Mouse (Mus musculus): ENCODE measurements around the gene Gpr183.

The Gpr183 gene

DNA sequence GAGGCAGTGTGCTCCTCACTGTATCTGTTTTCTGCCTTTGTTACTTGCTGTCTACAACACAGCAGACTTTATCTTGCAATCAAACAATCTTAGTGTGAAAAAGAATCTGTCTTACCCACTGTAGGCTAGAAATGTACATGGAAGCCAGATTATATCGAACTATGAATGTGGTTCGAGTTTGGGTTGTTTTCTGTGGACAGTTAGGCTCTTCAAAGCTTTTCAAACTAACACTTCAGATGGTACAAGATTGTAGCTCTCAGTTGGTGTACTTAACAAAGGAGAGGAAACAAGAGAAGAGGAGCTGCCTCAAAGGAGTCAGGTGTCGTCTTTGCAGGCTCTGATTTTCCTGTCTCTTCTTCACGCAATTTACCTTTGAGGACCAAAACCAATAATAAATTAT, 22.7 kb upstream of the Gpr183 start:
- no peak for DNase-seq (ENCODE audit: low spot score in 2 of 2)

DNA sequence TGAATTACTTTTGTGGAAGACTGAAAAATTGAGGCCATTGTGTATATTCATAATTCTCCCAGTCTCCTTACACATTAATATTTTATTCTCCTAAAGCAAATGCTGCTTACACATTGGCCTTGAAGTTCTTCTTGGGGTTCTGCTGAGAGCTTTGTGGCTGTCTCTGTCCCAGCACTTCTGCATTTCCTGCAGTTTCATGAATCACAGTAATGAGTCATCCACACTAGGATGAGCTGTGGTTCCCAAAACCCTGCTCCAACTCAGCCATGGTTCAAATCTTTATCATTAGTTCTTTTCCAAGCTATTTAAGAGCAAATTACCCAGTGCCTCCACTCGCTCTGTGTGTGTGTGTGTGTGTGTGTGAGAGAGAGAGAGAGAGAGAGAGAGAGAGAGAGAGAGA, 22.3 kb upstream of the Gpr183 start:
- DNase-seq (ENCODE audit: low spot score in 2 of 2), result no peak

DNA sequence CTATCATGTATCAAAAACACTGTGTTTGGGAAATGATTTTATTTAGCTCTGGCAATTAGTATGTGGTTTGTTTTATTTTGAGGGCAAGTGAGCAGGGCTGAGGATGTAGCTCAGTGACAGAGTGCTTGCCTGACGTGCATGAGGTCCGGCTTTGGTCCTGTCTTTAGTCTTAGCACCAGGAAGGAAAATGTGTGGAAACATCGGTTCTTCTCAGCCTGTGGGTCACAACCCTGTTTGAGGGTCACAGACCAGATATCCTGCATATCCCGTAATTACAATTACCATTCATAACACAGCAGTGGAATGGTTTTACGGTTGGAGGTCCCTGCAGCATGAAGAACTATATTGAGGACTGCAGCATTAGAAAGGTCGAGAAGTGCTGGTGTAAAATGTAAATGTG, 21.0 kb upstream of the Gpr183 start:
- DNase-seq (ENCODE audit: low spot score in 2 of 2), result no peak

DNA sequence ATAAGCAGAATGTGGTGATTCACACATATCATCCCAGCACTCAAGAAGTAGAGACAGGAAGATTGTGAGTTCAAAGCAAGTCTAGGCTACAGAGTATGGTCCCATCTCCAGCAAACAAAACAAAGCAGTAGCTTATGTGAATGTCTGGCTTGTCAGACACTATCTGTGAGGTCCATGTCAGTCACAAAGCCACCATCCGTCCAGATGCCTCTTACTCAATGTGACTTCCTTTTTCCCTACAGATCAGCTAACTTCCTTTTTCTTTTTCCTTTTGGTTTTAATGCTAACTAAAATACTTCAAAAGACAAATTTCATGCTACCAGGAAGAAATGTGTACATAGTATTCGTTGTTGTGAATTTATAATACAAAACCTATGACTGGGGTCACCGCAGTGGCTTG, 20.5 kb upstream of the Gpr183 start:
- DNase-seq (ENCODE audit: low spot score in 2 of 2), result no peak

DNA sequence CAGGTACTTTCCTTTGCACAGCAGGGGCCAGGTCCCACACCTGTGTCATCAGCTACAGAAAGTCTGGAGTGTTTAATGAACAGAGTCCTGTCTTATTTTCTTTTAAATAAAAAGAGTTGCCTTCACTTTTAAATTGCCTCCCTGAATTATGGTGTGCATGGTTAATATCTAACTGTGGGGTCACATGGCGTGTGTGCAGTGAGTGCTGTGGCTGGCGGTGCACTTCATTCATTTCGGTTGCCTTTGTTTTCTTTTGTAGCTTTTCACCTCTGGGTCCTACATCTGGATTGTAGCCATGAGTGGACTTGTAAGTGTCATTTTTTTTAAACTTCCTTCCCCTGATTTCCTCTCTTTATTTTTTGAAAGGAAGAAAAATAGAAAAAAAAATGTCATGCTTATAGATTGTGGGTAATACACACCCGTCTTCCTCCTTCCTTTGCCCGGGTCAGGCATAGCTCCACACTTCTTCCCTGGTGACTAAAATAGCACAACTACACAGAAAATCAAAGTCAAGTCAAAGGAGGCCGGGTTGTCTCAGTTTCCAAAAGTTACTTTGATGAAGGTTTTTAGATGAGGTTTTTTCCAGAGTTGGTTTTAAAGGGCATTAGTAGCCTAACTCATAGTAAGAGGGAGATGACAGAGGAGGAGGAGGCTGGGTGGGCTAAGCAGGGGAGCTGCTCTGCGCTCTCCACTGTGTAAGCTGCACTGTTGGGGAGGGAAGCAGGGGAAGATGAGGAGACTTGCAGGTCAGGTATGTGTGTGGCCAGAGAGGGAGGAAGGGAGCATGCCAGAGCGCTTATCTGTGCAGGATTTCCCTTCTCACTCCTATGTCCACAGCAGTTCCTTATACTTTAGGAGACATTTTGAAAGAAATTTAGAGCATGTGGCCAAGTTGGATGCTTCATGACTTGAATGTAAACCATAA, 18.3 kb upstream of the Gpr183 start:
- peak in 1 of 2 experiments; percentile 12 for DNase-seq (ENCODE audit: low spot score in 2 of 2)

DNA sequence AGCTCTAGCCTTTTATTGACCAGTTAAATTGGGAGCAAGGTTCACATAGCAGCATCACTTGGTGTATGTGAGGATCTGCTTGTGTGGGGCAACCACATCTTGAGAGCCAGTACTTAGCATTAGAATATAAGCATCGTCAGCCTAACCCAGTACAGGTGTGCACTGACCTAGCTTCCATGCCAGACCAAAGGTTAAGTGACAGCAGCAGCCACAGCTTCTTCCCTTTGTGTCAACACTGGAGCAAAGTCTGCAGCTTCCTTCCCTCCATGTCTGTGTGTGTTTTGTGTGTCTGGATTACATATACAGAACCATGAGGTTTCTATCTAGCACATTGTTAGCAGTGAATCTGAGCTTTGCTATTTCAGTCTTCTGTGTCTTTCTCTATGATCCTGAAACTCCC, 16.5 kb upstream of the Gpr183 start:
- no peak for DNase-seq (ENCODE audit: low spot score in 2 of 2)

DNA sequence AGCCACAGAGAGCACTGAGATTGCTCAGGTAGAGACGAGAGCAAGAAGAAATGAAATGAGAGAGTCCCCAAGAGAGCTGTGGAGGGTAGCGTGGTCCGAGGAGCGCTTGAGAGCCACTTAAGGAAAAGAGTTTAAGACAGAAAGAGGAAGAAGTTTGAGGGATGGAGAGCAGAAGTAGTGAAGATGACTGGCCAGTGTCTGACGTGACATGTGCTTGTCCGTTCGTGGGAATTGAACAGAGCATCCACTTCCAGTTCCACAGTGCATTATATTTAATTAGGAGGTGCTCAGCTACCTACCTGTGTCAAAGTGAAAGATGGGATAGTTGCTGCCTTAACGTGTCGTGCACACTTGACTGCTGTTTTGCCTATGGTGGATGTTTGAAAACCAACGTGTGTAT, 8.1 kb upstream of the Gpr183 start:
- DNase-seq (ENCODE audit: low spot score in 2 of 2), result no peak

DNA sequence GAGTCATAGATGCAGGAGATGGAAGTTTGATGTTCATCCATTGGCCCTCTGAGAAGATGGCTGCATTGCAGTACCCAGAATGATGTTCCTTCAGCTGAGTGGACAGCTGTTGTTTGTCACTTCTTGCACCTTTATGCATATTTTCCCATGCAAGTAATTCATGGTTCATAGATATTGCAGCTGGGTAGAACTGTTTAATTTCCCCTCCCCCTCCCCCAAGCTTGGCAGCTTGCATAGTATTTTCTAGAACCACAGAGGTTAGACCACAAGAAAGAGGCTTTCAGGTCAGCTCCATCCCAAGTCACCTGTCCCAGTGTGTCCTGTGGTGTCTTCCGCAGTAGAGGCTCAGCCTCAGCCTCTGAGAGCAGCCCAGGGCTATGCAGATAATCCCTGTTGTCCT, 5.4 kb upstream of the Gpr183 start:
- DNase-seq (ENCODE audit: low spot score in 2 of 2), result no peak

DNA sequence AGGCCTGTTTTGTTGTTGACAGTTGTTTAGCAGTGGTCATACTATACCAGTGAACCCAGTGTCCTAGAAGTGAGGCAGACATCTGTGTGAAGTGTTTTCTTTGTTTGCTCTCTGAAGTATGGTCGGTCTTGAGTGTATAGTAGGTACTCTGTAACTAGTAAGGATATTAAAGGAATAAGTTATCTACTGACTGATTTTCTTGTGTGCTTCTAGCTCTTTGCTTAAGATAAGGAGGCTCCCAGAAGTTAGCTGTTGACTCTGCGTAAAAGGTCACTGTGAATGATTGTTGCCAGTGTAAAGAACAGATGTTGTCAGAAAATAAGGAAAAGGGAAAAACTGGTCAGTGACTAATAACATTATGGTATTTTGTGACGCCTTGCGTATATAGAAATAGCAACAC, 2.1 kb upstream of the Gpr183 start:
- DNase-seq (ENCODE audit: low spot score in 2 of 2), result no peak

DNA sequence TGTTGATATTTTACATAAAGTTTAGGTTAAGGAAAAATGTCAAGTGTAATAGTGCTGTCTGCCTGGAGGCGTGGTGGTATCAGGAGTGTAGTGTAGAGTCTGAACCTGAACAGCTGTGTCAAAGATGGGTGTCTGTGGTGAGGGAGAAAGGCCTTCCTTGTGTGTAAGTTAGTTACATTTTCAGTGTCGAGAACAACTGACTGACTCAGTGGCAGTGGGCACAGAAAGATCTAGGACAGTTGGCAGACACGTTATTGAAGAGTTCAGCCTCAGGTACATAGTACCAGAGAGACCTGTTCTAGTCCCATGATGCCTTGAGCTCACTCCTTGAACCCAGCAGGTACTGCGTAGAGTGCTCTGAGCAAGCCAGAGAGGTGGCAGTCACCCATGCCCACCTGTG, 466 bp upstream of the Gpr183 start:
- DNase-seq (ENCODE audit: low spot score in 2 of 2), result no peak

DNA sequence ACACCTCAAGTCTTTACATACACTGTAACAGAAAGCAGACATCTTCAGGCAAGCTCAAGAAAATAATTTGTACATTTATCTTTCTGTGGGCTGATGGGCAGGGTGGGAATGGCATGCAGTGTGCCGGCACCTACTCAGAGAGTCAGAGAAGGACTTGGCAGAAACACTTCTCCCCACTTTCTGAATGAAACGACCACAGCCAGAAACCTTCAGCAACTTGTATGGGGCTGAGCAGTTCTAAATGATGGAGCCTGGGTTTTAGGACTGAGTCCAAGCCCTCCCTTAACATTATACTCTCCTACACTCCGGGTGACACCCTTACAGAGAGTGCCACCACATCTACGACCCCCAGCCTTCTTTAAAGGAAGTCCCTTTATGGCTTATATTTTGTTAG, 1.1 kb downstream of the Gpr183 start:
- no peak for DNase-seq (ENCODE audit: low spot score in 2 of 2)

DNA sequence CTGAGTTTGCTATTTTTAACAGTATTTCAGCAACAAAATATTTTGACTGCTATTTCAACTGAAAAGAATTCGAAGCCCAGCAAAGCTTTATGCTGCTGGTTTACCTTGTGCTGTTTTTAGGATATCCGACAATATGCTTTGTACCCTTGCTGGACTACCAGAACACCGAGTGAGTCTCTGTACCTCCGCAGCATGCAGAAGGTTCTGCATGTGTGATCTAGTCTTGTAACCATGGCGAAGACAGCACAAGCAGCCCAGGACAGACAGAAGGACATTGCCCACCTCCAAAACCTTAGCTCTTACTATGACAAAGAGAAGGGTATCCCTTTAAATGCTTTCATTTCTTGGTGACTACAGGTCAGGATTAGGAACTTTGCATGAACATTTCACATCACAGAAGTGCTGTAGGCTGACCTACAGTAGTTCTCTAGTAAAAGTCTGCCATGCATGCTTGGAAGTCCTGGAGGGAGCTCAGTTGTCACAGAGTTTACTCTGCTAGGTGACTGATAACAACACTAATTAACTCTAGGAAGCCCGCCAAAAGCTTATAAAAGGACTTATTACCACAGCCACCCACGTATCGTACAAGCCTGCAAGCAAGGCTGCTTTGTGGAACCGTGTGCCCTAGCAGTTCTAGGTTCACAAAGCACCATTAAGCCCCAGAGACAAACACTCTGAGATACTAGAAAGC, 1.6 kb downstream of the Gpr183 start:
- DNase-seq (ENCODE audit: low spot score in 2 of 2), result no peak

DNA sequence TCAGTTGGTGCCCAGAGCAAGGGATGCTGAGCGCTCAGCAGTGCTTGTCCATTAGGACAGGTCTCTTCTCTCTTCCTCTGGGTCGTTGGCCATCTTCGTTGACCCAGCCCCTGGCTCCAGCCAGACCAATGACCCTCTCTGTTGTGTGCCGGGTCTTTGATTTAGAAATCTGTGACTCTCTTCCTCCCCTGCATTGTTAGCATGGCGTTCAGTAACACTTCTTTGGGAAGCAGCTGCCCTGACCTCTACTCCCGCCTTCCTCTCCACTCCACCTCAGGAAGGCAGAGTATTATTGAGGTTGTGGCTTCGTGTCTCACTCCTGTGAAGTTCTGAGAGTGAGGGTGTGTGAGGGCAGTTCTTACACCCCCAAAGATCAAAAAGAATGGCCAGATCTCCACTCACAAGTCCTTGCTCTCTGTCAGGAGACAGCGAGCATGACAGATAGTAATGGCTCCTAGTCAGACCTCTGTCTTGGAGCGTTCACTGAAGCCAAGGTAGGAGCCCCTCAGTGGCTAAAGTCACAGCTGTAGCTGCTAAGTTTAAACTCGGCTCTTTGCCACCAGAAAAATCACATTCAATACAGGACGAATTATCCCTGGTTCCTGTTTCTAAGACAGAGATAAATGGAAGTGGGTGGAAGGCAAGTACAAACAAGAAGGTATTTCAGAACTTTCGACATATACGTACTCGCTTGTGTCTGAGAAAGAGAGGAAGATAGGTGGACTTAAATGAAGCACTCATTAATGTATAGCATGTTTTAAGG, 2.7 kb downstream of the Gpr183 start:
- DNase-seq (ENCODE audit: low spot score in 2 of 2), result no peak

DNA sequence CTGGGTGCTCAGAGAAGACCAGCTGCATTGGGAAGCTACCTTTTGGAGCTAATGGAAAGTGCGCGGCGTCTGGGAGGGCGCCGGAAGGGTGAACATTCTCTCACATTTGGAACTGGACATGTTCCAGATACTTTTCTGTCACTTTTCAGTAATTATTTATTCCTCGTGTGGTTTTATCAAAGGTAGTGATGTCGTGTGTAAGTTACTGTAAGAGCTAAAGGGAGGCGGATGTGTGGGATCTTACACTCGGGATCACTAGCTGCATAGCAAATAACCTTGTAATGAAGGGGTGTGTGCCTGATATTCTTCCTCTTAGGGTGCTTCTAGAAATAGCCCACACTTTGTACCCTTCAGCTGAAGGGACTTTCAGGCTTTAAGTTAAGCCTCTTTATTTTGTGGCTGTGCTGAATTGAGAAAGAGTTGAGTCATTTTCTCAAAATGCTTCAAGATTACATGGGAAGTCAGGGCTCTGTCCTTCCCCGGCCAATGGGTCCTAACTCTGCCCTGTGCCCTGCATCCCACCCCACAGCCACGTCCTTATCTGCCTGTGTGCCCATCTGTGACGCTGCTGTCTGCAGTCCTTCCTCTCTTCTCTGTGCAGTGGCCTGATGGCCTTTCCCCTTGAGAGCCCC, 3.4 kb downstream of the Gpr183 start:
- DNase-seq (ENCODE audit: low spot score in 2 of 2), result no peak

DNA sequence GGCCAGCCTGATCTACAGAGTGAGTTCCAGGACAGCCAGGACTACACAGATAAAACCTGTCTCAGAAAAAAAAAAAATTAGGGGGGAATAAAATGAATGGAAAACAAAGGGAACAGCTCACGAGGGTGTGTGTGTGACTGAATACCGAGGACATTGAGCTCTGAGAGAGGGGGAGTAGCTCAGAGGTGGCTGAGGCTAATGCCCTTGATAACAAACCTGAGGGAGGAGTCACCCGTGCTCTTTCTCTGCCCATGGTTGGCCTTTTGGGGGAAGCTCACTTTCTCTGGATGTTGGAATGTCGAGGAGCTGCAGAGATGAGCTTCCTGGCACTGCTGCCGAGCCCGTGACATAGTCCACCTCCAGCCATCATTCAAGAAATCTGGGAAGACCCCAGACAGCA, 4.0 kb downstream of the Gpr183 start:
- no peak for DNase-seq (ENCODE audit: low spot score in 2 of 2)

DNA sequence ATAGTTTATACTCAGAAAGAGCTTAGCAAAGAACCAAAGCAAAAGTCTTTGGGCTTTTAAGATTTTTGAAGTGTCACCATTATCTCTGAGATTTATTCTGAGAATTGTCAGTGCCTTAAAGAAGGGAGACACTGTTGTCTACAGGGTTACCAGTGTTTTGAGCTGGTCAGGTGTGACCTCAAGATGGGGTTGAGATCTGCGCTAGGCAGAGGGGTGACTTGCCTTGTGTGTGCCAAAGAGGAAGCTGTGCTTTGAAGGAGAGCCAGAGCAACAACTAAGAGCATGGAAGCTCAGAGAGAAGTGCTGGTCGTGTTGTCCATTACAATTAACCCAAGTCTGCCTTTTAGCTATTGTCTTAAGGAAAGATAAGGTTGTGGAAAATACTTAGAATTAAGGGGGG, 4.5 kb downstream of the Gpr183 start:
- DNase-seq (ENCODE audit: low spot score in 2 of 2), result no peak

DNA sequence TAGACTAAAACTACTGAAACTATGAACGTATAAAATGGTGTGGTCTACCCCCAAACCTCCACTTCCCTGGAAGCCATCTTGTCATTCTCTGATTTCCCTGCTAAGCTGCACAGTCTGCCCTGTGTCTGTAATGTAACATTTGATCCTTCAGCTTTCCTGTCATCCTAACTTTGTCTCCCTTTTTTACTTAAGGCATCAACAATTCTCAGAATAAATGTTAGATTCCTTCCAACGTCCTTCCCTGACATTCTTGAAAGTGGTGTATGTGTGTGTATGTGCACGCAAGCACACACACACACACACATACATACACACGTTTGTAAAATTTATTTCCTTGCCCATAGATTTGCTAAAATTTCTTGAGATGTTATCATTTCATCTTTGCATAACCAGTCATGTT, 5.0 kb downstream of the Gpr183 start:
- DNase-seq (ENCODE audit: low spot score in 2 of 2), result no peak

DNA sequence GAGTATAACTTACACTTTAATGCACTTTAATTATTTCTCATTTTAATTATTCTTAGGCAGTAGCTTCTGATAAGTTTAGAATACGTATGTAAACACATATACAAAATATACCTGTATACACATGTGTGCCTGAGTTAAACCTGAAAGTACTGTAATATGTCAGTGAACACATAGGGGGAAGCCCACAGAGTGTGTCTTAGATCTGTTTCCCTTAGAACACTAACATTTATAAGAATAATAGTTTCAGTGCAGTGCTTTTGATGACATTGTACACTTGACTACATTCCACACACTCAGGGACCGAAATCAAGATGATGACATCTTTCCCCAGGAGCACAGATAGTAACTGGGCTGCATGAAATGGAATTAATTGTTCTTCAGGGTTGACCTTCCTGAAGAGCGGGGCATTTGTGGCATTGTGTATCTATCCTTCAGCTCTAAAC, 5.4 kb downstream of the Gpr183 start:
- no peak for DNase-seq (ENCODE audit: low spot score in 2 of 2)

DNA sequence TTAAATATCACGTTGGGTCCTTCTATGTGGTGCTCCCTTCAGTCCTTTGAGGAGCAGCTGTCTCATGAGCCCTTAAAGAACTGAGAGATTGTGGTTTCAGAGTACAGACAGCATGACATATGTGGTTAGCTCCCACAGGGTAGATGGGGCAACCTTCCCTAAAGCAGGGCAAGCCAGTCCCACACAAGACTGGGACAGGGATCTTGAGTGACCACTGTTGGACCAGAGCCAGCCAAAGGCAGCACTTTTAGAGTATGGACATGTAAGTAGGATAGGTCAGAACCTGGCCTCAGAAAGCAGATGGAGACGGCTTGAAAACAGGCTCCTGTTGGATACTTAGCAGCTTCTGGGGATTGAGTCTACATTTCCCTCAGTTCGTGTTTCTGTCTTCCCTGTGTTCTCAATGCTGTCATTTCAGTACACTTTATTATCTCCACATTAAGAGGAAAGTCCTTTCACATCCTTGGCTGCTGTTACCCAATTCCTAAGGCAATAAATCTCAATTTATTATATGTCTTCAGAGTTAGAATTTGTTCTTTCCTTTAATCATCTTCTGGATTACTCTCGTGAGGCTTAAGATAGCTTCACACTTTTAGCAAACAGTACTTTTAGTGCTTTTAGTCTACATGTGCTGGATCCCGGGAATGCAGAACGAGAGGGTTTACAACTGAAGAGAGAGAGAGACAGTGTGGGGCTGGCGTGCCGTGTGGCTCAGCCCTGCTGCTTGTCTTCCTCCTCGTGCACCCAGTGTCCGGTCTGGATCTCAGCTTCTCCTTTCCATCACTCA, 6.1 kb downstream of the Gpr183 start:
- no peak for DNase-seq (ENCODE audit: low spot score in 2 of 2)

DNA sequence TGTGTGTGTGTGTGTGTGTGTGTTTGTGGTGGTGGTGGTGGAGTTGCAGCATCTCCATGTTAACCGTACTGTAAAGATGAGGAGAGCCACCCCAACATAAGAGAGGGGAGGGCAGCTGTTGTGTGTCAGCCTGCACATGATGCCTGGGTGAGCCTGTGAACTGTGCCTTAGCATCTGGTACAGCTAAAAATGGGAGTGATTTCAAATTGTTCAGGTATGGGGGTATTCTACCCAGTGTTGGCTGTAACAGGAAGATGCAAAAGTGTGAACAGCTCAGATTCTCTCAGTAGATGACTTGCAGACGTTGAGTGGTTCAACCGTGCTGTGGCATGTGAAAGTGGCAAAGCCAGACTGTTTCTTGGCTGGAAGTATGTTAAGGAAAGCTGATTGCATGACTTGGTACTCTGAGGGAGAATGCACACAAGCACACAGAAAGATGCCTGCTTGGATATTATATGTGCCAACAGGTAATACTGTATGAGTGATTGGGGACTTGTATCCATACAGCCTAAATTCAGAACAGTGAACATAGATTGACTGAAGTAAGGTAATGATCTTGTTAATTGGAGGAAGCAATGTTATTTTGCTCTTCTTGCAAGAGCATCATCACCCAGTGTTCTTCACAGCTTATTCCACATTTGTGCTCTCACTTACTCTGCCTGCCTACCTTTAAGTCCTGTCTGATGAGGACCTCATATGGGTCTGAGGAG, 6.8 kb downstream of the Gpr183 start:
- no peak for DNase-seq (ENCODE audit: low spot score in 2 of 2)
